7 mouse cellular contexts compared by ENCODE assay signal in the genomic region with DNA sequence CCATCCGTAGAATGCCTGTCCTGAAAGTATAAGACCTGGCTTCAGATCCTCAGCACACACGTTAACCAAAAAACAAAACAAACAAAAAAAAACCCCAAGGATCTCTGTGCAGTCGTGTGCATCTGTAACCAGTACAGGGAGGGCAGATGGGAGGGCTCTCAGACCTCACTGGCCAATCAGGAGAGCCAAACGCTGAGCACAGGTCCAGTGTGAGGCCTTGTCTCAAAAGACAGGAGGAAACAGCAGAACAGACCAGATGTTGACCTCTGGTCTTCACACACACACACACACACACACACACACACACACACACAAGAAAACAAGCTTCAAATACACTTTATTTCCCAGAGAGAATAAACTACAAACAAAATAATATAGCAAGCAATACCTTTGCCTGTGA. TPM values are rescaled to one million over a fixed set of nuclear protein-coding genes. Genes with fewer than 3 reads are reported as not detected.
DNase-seq lines count a peak whose midpoint lies in the region; ATAC-seq lines count a peak whose summit lies in the region.

No protein-coding gene starts in this region.

- H3K36me3 ChIP-seq in midbrain, embryonic 10.5 days, result no peaks in the 10 kb centered on the region
- H3K36me3 ChIP-seq in midbrain, embryonic 16.5 days (ENCODE audit: control insufficient read depth, insufficient read depth, low read length), result no peaks in the 10 kb centered on the region
- H3K36me3 ChIP-seq in kidney, embryonic 14.5 days (ENCODE audit: control insufficient read depth, insufficient read depth, low read length), result no peaks in the 10 kb centered on the region

- WGBS in midbrain, embryonic 10.5 days, result 19% methylated on average over 4 of the region's 4 CpGs
- 10% methylated on average over 4 of the region's 4 CpGs for WGBS in midbrain, embryonic 16.5 days
- 11% methylated on average over 4 of the region's 4 CpGs for WGBS in kidney, embryonic 14.5 days

- no peak overlapping the region for H3K4me3 ChIP-seq in midbrain, embryonic 10.5 days
- no peak overlapping the region for H3K4me3 ChIP-seq in midbrain, embryonic 16.5 days (ENCODE audit: low read depth, low read length)
- no peak overlapping the region for H3K4me3 ChIP-seq in kidney, embryonic 14.5 days (ENCODE audit: low read length)

- DNase-seq in midbrain, embryonic 10.5 days (ENCODE audit: low spot score), result peak; percentile 33
- DNase-seq in adrenal gland, postnatal 14 days, result peak; percentile 69
- peak; percentile 20 to 22 for DNase-seq in spleen, postnatal 36 days (ENCODE audit: low spot score in 2 of 2)
- DNase-seq in layer of hippocampus, adult 18-20 months (ENCODE audit: low spot score in 2 of 2), result no peak

- H3K27me3 ChIP-seq in midbrain, embryonic 10.5 days (ENCODE audit: low read depth, poor library complexity, severe bottlenecking), result no peaks in the 10 kb centered on the region
- no peaks in the 10 kb centered on the region for H3K27me3 ChIP-seq in midbrain, embryonic 16.5 days (ENCODE audit: control insufficient read depth, insufficient read depth, low read depth, low read length)
- no peaks in the 10 kb centered on the region for H3K27me3 ChIP-seq in kidney, embryonic 14.5 days (ENCODE audit: control insufficient read depth, insufficient read depth, low read length)

- H3K4me2 ChIP-seq in midbrain, embryonic 16.5 days (ENCODE audit: low read length), result no peak overlapping the region
- H3K4me2 ChIP-seq in kidney, embryonic 14.5 days (replicated peaks; ENCODE audit: low read depth, low read length), result no peak overlapping the region

- no peak overlapping the region for H3K9ac ChIP-seq in midbrain, embryonic 16.5 days (ENCODE audit: low read depth, low read length)
- H3K9ac ChIP-seq in kidney, embryonic 14.5 days (ENCODE audit: low read depth, low read length), result peak overlapping the region; percentile 23; the same call in 1 of the 2 replicates

- H3K4me1 ChIP-seq in midbrain, embryonic 10.5 days, result peaks cover 23% of the 10 kb centered on the region
- peaks cover under 1% of the 10 kb centered on the region for H3K4me1 ChIP-seq in midbrain, embryonic 16.5 days (ENCODE audit: control insufficient read depth, insufficient read depth, low read length)
- peaks cover under 1% of the 10 kb centered on the region; the same call in 1 of the 2 replicates for H3K4me1 ChIP-seq in kidney, embryonic 14.5 days (ENCODE audit: control insufficient read depth, insufficient read depth, low read length)

- H3K27ac ChIP-seq in midbrain, embryonic 10.5 days (replicated peaks), result peak overlapping the region; percentile 28; the same call in 1 of the 2 replicates
- no peak overlapping the region for H3K27ac ChIP-seq in midbrain, embryonic 16.5 days (ENCODE audit: low read length)
- H3K27ac ChIP-seq in kidney, embryonic 14.5 days (ENCODE audit: low read depth, low read length), result no peak overlapping the region

- H3K9me3 ChIP-seq in midbrain, embryonic 10.5 days (replicated peaks), result no peaks in the 10 kb centered on the region
- H3K9me3 ChIP-seq in midbrain, embryonic 16.5 days (replicated peaks; ENCODE audit: control insufficient read depth, low read length, poor library complexity, severe bottlenecking), result no peaks in the 10 kb centered on the region
- H3K9me3 ChIP-seq in kidney, embryonic 14.5 days (ENCODE audit: control insufficient read depth, low read length), result no peaks in the 10 kb centered on the region

- no peak for ATAC-seq in midbrain, embryonic 16.5 days
- ATAC-seq in kidney, embryonic 14.5 days (ENCODE audit: low FRiP score, low TSS enrichment), result no peak
- ATAC-seq in monocyte, adult 5-6 weeks (replicated peaks; ENCODE audit: insufficient number of reproducible peaks, low FRiP score, low TSS enrichment, poor library complexity, severe bottlenecking), result no peak

RNA-seq across cellular contexts. Expression of a gene that starts 3.4 kb away (rescaled TPM):
- 15.0 and 16.2 TPM in 2 replicates for polyA plus RNA-seq in midbrain, embryonic 10.5 days (2016; fragmentation: Nextera tagmentation; extraction: Ambion mirVana)
- 18.1 and 18.9 TPM in 2 replicates for polyA plus RNA-seq in midbrain, embryonic 16.5 days (2015; fragmentation: Nextera tagmentation; extraction: Ambion mirVana)
- total RNA-seq in adrenal gland, postnatal 14 days (2021), result 44.4 and 47.5 TPM in 2 replicates
- polyA plus RNA-seq in kidney, embryonic 14.5 days (2014; fragmentation: Nextera tagmentation; extraction: Ambion mirVana), result 16.3 and 18.4 TPM in 2 replicates
- 10 to 100 TPM; 79.2 to 79.8 TPM for total RNA-seq in layer of hippocampus, adult 18-20 months (2021)
- total RNA-seq in monocyte, adult 5-6 weeks (2017), result 18.1 to 30.8 TPM (median 25.0 TPM) in 3 replicates

Comparison
In these comparisons a context has a peak if more than half of its experiments do, and no peak if none do; other contexts are left out.
1. DNase-seq: peak in midbrain, embryonic 10.5 days (single experiment), adrenal gland, postnatal 14 days (single experiment) and spleen, postnatal 36 days (2 of 2); none in layer of hippocampus, adult 18-20 months (0 of 2).